Mouse (Mus musculus) gonadal fat pad, adult 2 months (tissue): Measurements from ENCODE around the gene Rora. TPM values are rescaled to one million over a fixed set of nuclear protein-coding genes. Genes with fewer than 3 reads are reported as not detected.

Experiments used
- DNase-seq: peaks from one replicate; pipeline ENCODE4 v3.0.0-alpha.2; 2012; ENCODE audit warnings: low read depth
- polyA plus RNA-seq: library from polyadenylated mRNA; depleted of rRNA; stranded (reverse); fragments of >200 nt; gene quantifications from 2 replicates; pipeline ENCODE4 v1.2.3, GENCODE M21; 2012

Gene Rora
- polyA plus RNA-seq, 1 experiment, result 8.2 TPM

GRCm38 (mm10) chr9:69289056-69290017 is 635.8 kb downstream of the Rora start:
- DNase-seq, result no peak

DNA sequence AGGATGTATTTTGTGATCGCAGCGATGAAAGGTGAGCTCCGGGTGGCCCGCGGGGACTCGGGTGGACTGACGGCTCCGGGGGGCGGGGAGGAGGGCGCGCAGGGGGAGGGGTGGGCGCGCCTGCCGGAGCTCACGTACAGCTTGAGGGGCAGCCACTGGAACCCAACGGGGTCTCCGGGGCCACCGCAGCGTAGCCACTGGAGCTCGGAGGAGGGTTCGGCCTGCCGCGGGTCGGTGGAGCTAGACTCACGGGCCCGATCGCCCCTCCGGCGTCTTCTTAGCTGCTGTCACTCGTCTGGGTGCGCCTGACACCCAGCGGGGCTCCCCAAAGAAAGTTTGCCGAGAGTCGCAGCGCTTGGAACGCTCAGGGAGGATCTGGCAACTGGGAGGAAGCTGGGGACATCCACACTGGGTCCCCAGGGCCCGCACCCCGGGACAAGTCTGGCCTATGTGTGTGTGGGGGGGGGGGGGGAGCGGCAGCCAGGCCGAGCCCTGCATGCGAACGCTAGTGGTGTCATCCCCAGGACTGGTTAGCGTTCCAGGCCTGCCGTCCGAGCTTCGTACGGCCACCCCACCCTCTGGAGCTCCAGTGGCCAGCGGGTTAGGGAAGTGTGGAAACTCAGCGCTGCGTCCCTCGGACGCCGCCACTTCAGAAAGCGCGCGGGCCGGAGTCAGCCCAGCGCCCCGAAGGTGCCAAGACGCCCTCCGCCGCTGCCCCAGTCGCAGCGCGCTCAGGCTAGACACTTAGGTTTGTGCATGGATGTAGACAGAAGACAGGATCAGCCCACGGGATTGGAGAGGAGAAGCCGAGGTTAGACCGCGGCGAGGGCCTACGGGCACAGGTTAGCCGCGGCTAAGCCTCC is 636.7 kb downstream of the Rora start:
- no peak for DNase-seq

GRCm38 (mm10) chr9:69290881-69291450 is 637.4 kb downstream of the Rora start:
- DNase-seq, result no peak

- no peak for DNase-seq
These were observed 637.9 kb downstream of the Rora start for GRCm38 (mm10) chr9:69291451-69291850.

DNA sequence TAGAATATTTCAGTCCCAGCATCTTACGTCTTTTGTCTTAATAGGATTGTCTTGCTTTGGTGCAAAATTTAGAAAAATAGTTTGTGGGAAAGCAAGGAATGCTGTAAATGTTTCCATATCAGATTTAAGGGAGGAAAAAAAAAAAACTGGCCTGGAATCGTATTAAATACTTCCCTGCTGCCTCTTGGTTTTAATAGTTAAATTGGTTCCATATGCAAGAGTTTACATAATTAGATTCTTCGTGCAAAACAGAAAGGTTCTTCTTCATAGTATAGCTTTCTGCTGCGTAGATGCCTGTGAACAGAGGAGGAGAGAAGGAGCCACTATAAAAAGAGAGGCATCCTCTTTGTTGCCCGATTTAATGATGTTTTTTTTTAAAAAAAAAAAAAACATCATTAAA is 638.8 kb downstream of the Rora start:
- no peak for DNase-seq

GRCm38 (mm10) chr9:69292776-69293687 is 639.4 kb downstream of the Rora start:
- DNase-seq, result no peak

DNA sequence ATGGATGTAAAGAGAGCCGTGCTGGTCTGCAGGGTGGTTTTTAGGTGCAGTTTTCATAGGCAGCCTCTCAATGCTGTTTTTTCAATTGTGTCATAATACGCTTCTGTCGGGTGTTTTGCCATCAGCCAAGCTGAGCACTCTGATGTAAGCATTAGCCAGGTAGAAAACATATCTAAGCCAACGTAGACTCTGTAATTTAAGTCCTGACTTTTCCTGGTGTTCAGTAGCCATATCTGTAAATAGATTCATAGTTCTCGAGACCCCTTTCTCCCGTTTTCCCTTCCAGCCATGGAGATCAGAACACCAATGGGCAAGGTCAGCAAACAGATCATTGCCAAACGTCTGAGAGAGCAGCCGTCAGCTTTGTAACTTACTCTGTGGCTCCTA is 640.1 kb downstream of the Rora start:
- no peak for DNase-seq

DNA sequence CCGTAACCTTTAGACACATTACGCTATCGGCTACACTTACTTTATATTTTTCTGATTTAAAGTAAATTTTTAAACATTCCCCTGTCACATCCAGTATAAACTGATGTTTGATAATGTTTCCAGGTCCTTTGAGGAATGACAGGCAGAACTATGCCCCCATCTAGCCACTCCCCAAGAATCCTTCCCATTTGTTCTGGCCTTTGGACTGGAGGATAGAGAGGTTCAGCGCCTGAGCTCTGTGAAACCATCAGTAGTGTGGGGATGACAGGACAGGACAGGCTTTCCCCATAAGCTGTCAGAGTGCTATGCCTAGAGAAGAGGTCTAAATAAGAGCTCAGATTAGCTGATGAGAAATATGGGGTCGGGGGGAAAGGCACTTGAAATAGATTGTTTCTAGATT is 640.8 kb downstream of the Rora start:
- DNase-seq, result no peak

DNA sequence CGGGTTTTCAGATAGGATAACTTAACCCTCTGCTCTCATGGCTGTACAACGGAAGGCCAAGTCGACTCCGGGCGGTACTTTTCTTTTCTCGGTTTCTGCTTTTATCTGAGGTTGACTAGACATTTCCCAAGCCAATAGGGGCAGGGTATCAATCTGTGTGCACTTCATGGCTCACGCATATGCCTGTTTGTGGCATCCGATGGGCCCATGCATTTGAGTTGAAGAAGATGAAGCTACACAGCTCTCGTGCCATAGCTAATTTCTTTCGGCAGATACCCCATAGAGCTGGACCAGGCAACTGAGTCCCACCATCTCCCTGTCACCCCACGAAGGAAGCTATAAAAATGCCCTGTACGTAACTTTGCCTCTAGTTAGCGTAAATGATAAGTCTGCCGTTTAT is 641.3 kb downstream of the Rora start:
- no peak for DNase-seq

GRCm38 (mm10) chr9:69295826-69296225 is 642.2 kb downstream of the Rora start:
- no peak for DNase-seq

DNA sequence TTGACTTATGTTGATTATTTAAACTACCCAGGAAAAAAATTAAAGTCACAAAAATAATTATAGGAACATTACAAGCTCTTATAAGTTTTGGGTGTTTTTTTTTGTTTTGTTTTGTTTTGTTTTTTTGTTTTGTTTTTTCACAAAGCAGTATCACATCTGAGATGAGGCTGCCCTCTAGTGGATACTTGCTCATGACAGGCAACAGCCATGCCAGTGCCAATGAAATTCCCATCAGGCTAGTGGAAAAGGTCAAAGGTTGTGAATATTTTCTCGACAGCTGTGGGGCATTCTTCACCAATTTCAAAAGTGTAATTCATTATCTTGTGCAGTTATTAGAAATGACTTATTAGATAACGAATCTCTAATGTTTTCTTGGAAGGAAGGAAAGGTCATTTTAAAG is 642.8 kb downstream of the Rora start:
- DNase-seq, result no peak

GRCm38 (mm10) chr9:69297766-69298375 is 644.3 kb downstream of the Rora start:
- DNase-seq, result no peak

GRCm38 (mm10) chr9:69298566-69299335 is 645.2 kb downstream of the Rora start:
- no peak for DNase-seq

DNA sequence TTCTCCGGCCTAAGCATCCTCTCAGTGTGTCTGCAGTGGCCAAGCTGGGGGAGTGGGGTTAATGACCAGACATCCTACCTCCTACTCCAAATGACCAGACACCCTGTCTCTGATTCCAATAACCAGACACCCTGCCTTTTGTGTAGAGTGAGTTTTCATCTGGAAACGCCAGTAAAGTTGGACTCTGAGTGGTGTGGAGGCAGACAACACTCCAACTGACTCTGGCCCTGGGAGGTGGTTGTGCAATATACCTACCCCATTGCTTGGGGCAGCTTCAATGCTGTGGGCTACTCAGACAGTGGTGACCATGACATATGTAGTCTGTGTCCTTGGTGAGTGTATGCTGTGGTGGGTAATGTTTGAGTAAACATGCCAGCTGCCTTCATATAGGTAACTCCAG is 645.9 kb downstream of the Rora start:
- no peak for DNase-seq

DNA sequence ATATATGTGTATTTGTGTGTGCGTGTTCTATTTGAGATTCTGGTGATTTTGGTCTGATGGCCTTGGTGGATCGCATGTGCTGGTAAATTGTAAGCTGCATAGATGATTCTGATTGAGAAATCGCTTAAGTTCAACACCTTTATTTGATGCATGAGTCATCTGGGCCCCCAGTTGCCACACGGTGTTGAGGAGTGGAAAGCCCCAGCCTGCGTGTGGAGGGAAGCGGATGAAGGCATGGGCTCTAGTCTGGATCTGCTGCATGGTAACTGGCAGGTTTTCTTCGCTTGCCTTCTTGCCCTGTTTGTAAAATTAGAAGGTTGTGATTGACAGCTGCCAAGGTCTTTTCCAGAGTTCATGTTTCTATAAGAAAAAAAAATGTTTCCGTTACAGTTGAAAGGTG is 646.7 kb downstream of the Rora start:
- DNase-seq, result no peak

DNA sequence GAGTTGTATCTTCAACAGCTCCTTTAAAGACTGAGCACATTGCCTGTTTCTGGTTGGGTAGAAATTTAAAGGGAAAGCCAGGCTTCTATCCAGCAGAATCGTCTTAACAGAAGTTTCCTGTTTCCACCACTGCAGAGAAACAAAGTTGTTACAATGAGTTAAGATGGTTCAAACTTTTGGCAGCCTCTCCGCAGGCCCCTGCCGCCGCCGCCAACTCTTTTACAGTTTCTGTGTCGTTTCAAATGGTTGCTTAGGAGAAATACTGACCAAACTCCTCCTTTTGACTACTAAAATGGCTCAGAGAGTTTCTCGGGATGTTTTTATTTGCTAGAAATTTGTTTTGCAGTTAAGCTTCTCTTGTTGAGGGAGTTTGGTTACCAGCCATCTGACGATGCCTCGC is 647.9 kb downstream of the Rora start:
- DNase-seq, result no peak

DNA sequence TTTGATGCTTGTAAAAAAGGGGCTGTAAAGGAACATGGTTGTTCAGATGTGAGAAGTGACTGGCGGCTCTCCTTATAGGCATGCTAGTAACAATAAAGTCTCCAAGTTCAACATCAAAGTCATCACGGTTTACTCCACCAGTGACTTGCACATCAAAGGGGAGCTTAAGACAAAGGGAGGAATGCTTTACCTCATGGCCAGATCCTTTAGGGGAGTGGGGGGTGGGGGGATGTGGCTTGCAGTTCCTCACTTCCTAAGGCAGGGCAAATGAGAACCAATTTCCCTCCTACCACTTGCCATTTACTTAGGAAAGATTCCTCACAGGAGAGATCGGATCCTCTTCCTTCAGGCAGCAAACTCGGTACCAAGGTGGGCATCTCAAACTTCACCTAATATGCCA is 648.4 kb downstream of the Rora start:
- DNase-seq, result no peak

- DNase-seq, result no peak
These were observed 649.3 kb downstream of the Rora start for GRCm38 (mm10) chr9:69302846-69303245.

GRCm38 (mm10) chr9:69303346-69303944 is 649.9 kb downstream of the Rora start:
- no peak for DNase-seq

DNA sequence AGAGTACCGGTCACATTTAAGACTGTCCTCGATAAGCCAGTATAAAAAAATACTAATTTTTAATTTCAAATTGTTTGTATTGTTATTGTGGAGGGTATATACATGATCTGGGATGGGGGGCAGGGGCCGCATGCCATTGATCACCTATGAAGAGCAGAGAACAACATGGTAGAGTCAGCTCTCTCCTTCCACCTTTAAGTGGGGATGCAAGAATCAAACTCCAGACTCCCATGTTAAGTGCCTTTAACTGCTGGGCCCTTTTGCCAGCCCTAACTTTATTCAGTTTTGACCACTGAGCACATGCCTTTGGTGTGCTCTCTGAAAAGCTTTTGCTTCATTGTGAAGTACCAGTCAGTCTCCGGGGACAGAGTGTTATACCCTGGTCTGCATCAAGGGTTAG is 650.4 kb downstream of the Rora start:
- DNase-seq, result no peak
